Mouse (Mus musculus): ENCODE results near the gene Slc7a1. TPM values are rescaled to one million over a fixed set of nuclear protein-coding genes. Genes with fewer than 3 reads are reported as not detected.
"Not testable (repeated sequence)": the region's sequence is repeated elsewhere in the genome, so short reads cannot be mapped to it uniquely, and the experiment has no call there.

The Slc7a1 gene
- total and polyA plus RNA-seq, 3 experiments: 64.1 to 133 (median 80.9) TPM

- H3K9ac ChIP-seq (ENCODE audit: control insufficient read depth, low read depth, low read length, poor library complexity, severe bottlenecking); H3K27ac ChIP-seq (ENCODE audit: control insufficient read depth, low read depth, low read length); H3K4me1 ChIP-seq (ENCODE audit: control insufficient read depth in 1 of 2, insufficient read depth in 2 of 2, low read length in 2 of 2); H3K79me2 ChIP-seq (ENCODE audit: control insufficient read depth, insufficient read depth, low read length, poor library complexity); H3K9me3 ChIP-seq (replicated peaks; ENCODE audit: insufficient read depth, low read length); DNase-seq (ENCODE audit: low read depth, low spot score); H3K4me3 ChIP-seq (ENCODE audit: control insufficient read depth in 1 of 2, insufficient read depth in 1 of 2, low read depth in 2 of 2, low read length in 2 of 2); H3K27me3 ChIP-seq (ENCODE audit: control insufficient read depth in 1 of 2, insufficient read depth in 2 of 2, low read length in 2 of 2); H3K36me3 ChIP-seq (ENCODE audit: control insufficient read depth in 1 of 2, insufficient read depth in 2 of 2, low read length in 2 of 2): not testable (repeated sequence)
- TF ChIP-seq POLR2AphosphoS2 (IDR thresholded peaks at IDR 0.05; ENCODE audit: low read length): peak; percentile 66; the same call in 1 of the 2 replicates
Measured at GRCm38 (mm10) chr5:148326295-148326694, 73.4 kb downstream of the Slc7a1 start.

GRCm38 (mm10) chr5:148325317-148325885 is 74.3 kb downstream of the Slc7a1 start:
- H3K79me2 ChIP-seq (ENCODE audit: control insufficient read depth, insufficient read depth, low read length, poor library complexity): no peaks in the 10 kb centered on the region
- no peaks in the 10 kb centered on the region for H3K9me3 ChIP-seq (replicated peaks; ENCODE audit: insufficient read depth, low read length)
- no peaks in the 10 kb centered on the region for H3K27me3 ChIP-seq (ENCODE audit: control insufficient read depth in 1 of 2, insufficient read depth in 2 of 2, low read length in 2 of 2)
- H3K9ac ChIP-seq (ENCODE audit: control insufficient read depth, low read depth, low read length, poor library complexity, severe bottlenecking): no peak overlapping the region
- peak; percentile 86 for DNase-seq (ENCODE audit: low read depth, low spot score)
- H3K4me3 ChIP-seq (ENCODE audit: control insufficient read depth in 1 of 2, insufficient read depth in 1 of 2, low read depth in 2 of 2, low read length in 2 of 2): no peak overlapping the region
- H3K36me3 ChIP-seq (ENCODE audit: control insufficient read depth in 1 of 2, insufficient read depth in 2 of 2, low read length in 2 of 2): 0 out of 4 replicates have a peak, but pooled peaks cover 0 to 2% of the 10 kb centered on the region in 2 experiments
- no peak overlapping the region for H3K27ac ChIP-seq (ENCODE audit: control insufficient read depth, low read depth, low read length)
- TF ChIP-seq RAD21 (IDR thresholded peaks at IDR 0.05; ENCODE audit: low read depth, low read length): peak; percentile 96
- TF ChIP-seq NELFE (IDR thresholded peaks at IDR 0.05; ENCODE audit: low read depth, low read length): peak; percentile 36; the same call in 1 of the 2 replicates
- peak; percentile 94 for TF ChIP-seq ZC3H11A (IDR thresholded peaks at IDR 0.05; ENCODE audit: low read depth, low read length)
- peak; percentile 67; the same call in 1 of the 2 replicates for TF ChIP-seq SIN3A (IDR thresholded peaks at IDR 0.05; ENCODE audit: low read length)
- TF ChIP-seq RCOR1 (IDR thresholded peaks at IDR 0.05; ENCODE audit: low read depth, low read length): 0 out of 2 replicates have a peak, but pooled peaks have one; percentile 18
- TF ChIP-seq CTCF (IDR thresholded peaks at IDR 0.05 in 2 of 3, conservative IDR thresholded peaks at IDR 0.05 in 1 of 3; ENCODE audit: control insufficient read depth in 1 of 3, insufficient read depth in 1 of 3, low read depth in 2 of 3, low read length in 3 of 3, poor library complexity in 1 of 3, severe bottlenecking in 1 of 3): peak; percentile 92 to 100 (median 97)
- peak; percentile 98 for TF ChIP-seq SMC3 (IDR thresholded peaks at IDR 0.05; ENCODE audit: low read depth, low read length)
- no peak for TF ChIP-seq BHLHE40 (IDR thresholded peaks at IDR 0.05; ENCODE audit: borderline replicate concordance, low read depth, low read length)
- TF ChIP-seq JUND (IDR thresholded peaks at IDR 0.05; ENCODE audit: low read depth, low read length): 0 out of 2 replicates have a peak, but pooled peaks have one; percentile 27
- TF ChIP-seq USF2 (IDR thresholded peaks at IDR 0.05; ENCODE audit: borderline replicate concordance in 1 of 2, insufficient read depth in 1 of 2, low read depth in 1 of 2, low read length in 2 of 2): no peak
- peak; percentile 26; the same call in 1 of the 2 replicates for TF ChIP-seq MAZ (IDR thresholded peaks at IDR 0.05; ENCODE audit: low read depth, low read length)
- H3K4me1 ChIP-seq (ENCODE audit: control insufficient read depth in 1 of 2, insufficient read depth in 2 of 2, low read length in 2 of 2): no peaks in the 10 kb centered on the region

GRCm38 (mm10) chr5:148314931-148315330 is 84.8 kb downstream of the Slc7a1 start:
- H3K9ac ChIP-seq (ENCODE audit: control insufficient read depth, low read depth, low read length, poor library complexity, severe bottlenecking): no peak overlapping the region
- TF ChIP-seq POLR2A (IDR thresholded peaks at IDR 0.05; ENCODE audit: control insufficient read depth in 1 of 2, insufficient read depth in 1 of 2, low read depth in 1 of 2, low read length in 2 of 2, poor library complexity in 1 of 2): no peak
- no peak for TF ChIP-seq RCOR1 (IDR thresholded peaks at IDR 0.05; ENCODE audit: low read depth, low read length)
- TF ChIP-seq EP300 (IDR thresholded peaks at IDR 0.05; ENCODE audit: low read depth in 1 of 2, low read length in 2 of 2): no peak
- no peaks in the 10 kb centered on the region for H3K27me3 ChIP-seq (ENCODE audit: control insufficient read depth in 1 of 2, insufficient read depth in 2 of 2, low read length in 2 of 2)
- H3K4me1 ChIP-seq (ENCODE audit: control insufficient read depth in 1 of 2, insufficient read depth in 2 of 2, low read length in 2 of 2): peaks cover 0 to 5% of the 10 kb centered on the region in 2 experiments; a peak in 1 of 4 replicates
- no peaks in the 10 kb centered on the region for H3K79me2 ChIP-seq (ENCODE audit: control insufficient read depth, insufficient read depth, low read length, poor library complexity)
- H3K36me3 ChIP-seq (ENCODE audit: control insufficient read depth in 1 of 2, insufficient read depth in 2 of 2, low read length in 2 of 2): no peaks in the 10 kb centered on the region
- H3K9me3 ChIP-seq (replicated peaks; ENCODE audit: insufficient read depth, low read length): no peaks in the 10 kb centered on the region
- no peak overlapping the region for H3K4me3 ChIP-seq (ENCODE audit: control insufficient read depth in 1 of 2, insufficient read depth in 1 of 2, low read depth in 2 of 2, low read length in 2 of 2)
- no peak for DNase-seq (ENCODE audit: low read depth, low spot score)
- no peak overlapping the region for H3K27ac ChIP-seq (ENCODE audit: control insufficient read depth, low read depth, low read length)

Data from MEL (cell line).